Mouse (Mus musculus) midbrain, embryonic 12.5 days (tissue): ENCODE data around the gene Fiz1. TPM values are rescaled to one million over a fixed set of nuclear protein-coding genes. Genes with fewer than 3 reads are reported as not detected.
A peak's percentile ranks its signal among the peaks of the same experiment; 100 is the strongest.

Source experiments
- ATAC-seq: fragments of 200-750 bp; cut with Nextera tagmentation; 2 replicates; pipeline ENCODE4 v1.8.0; 2017; ENCODE audit warnings: low read depth, moderate TSS enrichment, moderate library complexity; ENCODE audit not compliant: low FRiP score
- H3K27ac ChIP-seq: fragments of 300-500 bp; sonication (generic); replicated peaks from 2 replicates; pipeline ENCODE4 v1.5.1; 2016; ENCODE audit warnings: mild to moderate bottlenecking
- H3K27me3 ChIP-seq: fragments of 300-500 bp; sonication (generic); 2 replicates; pipeline ENCODE4 v1.6.1; 2016; ENCODE audit warnings: mild to moderate bottlenecking
- H3K36me3 ChIP-seq: fragments of 300-500 bp; sonication (generic); 2 replicates; pipeline ENCODE4 v1.6.1; 2016
- H3K4me1 ChIP-seq: fragments of 300-500 bp; sonication (generic); 2 replicates; pipeline ENCODE4 v1.6.1; 2016
- H3K4me2 ChIP-seq: fragments of 300-500 bp; sonication (generic); replicated peaks from 2 replicates; pipeline ENCODE4 v1.6.1; 2016; ENCODE audit warnings: mild to moderate bottlenecking, moderate library complexity
- H3K4me3 ChIP-seq: fragments of 300-500 bp; sonication (generic); 2 replicates; pipeline ENCODE4 v1.5.1; 2016; ENCODE audit warnings: mild to moderate bottlenecking
- H3K9ac ChIP-seq: fragments of 300-500 bp; sonication (generic); replicated peaks from 2 replicates; pipeline ENCODE4 v1.6.1; 2016; ENCODE audit warnings: mild to moderate bottlenecking, moderate library complexity
- H3K9me3 ChIP-seq: fragments of 300-500 bp; sonication (generic); 2 replicates; pipeline ENCODE4 v1.6.1; 2016; ENCODE audit warnings: mild to moderate bottlenecking
- WGBS: fragments of 180-500 bp; shearing (Covaris S2); methylation state at CpG from one replicate; pipeline ENCODE4 v1.1.7; 2016; 5-methylcytosine and 5-hydroxymethylcytosine counted together
- polyA plus RNA-seq: library from polyadenylated mRNA; unstranded; fragments of >200 nt; fragmentation: Nextera tagmentation; extraction: Ambion mirVana; gene quantifications from 2 replicates; pipeline ENCODE4 v1.2.1, GENCODE M21; 2016

The Fiz1 gene
- polyA plus RNA-seq, 1 experiment from 2014 or later = 69.0 TPM

GRCm38 (mm10) chr7:4995268-4996002 lies 19.1 kb downstream of the Fiz1 start:
- peaks cover 23% of the 10 kb centered on the region for H3K27me3 ChIP-seq
- peak; percentile 20 for ATAC-seq
- 0 out of 2 replicates have a peak, but pooled peaks cover 3% of the 10 kb centered on the region for H3K9me3 ChIP-seq
- H3K36me3 ChIP-seq = peaks cover 40% of the 10 kb centered on the region
- peak overlapping the region; percentile 93 for H3K9ac ChIP-seq
- peak overlapping the region; percentile 74 for H3K27ac ChIP-seq
- H3K4me3 ChIP-seq = peak overlapping the region; percentile 84
- peaks cover 28% of the 10 kb centered on the region for H3K4me1 ChIP-seq
- 5% methylated on average over 19 of the region's 19 CpGs for WGBS
- H3K4me2 ChIP-seq = peak overlapping the region; percentile 84

DNA sequence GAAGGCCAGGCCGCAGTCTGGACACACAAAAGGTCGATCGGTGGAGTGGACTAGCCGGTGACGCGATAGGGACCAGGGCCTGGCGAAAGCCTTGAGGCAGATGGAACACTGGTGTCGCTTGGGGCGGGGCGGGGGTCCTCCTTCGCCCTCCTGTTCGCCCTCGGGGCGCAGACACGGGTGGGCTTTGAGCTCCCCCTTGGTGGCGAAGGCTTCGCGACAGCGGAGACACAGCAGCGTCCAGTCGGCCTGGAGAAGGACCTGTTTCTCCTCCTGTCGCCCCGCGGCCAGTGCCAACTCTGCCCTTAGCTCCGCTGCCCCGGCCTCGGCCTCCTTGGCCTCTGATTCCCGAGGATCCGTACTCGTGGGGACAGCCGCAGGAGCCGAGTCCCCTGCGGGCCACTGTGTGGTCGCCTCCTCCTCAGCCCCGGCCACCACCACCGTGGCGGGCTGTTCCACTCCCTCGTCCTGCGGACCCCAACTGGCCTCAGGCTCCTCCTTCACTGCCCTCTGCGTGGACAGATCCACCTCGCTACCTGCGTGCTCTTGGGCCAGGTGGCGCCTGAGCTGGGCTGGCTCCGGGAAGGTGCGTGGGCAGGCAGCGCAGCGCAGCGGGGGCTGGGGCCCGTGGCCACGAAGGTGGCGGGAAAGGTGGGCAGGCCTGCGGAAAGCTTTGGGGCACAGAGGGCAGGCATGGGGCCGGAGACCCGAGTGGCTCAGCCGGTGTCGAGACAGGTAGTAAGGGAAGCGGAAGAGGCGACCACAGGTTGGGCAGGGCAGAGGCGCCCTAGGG lies 20.3 kb downstream of the Fiz1 start:
- peaks cover 40% of the 10 kb centered on the region for H3K36me3 ChIP-seq
- H3K4me3 ChIP-seq = peak overlapping the region; percentile 84
- no peak overlapping the region for H3K27ac ChIP-seq
- H3K9me3 ChIP-seq = 0 out of 2 replicates have a peak, but pooled peaks cover 3% of the 10 kb centered on the region
- peaks cover 23% of the 10 kb centered on the region for H3K27me3 ChIP-seq
- peaks cover 28% of the 10 kb centered on the region for H3K4me1 ChIP-seq
- ATAC-seq = no peak
- peak overlapping the region; percentile 93; the same call in 1 of the 2 replicates for H3K9ac ChIP-seq
- H3K4me2 ChIP-seq = peak overlapping the region; percentile 84
- WGBS = 53% methylated on average over 59 of the region's 59 CpGs

DNA sequence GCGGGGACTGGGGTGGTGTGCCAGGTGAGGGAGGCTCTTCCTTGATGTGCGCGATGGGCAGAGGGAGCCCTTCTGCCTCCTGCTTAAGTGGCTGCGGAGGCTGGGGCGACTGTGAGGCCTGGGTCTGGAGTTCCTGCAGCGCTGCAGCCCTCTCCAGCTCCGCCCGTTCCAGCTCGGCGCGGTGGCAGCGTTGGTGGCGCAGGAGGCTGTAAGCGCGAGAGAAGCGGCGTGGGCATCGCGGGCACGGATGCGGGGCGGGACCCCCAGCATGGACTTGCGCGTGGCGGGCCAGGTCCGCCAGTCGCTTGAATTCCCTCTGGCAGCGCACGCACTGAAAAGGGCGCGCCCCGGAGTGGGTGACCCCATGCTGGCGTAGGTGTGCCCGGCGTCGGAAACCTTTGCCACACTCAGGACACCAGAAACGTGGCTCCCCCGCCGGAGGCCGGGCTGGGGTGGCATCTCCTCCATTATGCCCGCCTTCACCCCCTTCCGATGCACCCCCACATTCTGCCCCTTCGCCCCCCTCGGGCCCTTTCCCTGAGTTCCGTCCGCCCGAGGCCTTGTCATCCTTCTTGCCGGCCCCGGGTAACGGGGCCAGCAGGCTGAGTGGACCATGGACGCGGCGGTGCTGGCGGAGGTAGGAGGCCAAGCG lies 21.0 kb downstream of the Fiz1 start:
- Histone ChIP-seq H3K9ac (peak overlapping the region; percentile 93; the same call in 1 of the 2 replicates), H3K27ac (no peak overlapping the region), H3K27me3 (peaks cover 23% of the 10 kb centered on the region), H3K4me1 (peaks cover 28% of the 10 kb centered on the region), H3K9me3 (0 out of 2 replicates have a peak, but pooled peaks cover 3% of the 10 kb centered on the region), H3K4me2 (peak overlapping the region; percentile 84), H3K4me3 (peak overlapping the region; percentile 84), H3K36me3 (peaks cover 40% of the 10 kb centered on the region)
- 34% methylated on average over 55 of the region's 55 CpGs for WGBS
- no peak for ATAC-seq

- H3K36me3 ChIP-seq = peaks cover 27% of the 10 kb centered on the region
- H3K4me2 ChIP-seq = no peak overlapping the region
- no peak overlapping the region for H3K27ac ChIP-seq
- H3K27me3 ChIP-seq = peaks cover 3% of the 10 kb centered on the region; the same call in 1 of the 2 replicates
- no peak; the same call in 1 of the 2 replicates for ATAC-seq
- no peaks in the 10 kb centered on the region for H3K4me1 ChIP-seq
- H3K9ac ChIP-seq = no peak overlapping the region
- no peak overlapping the region for H3K4me3 ChIP-seq
- WGBS = 59% methylated on average over 2 of the region's 2 CpGs
- H3K9me3 ChIP-seq = 0 out of 2 replicates have a peak, but pooled peaks cover 3% of the 10 kb centered on the region
Measured at GRCm38 (mm10) chr7:4988250-4988649, 26.2 kb downstream of the Fiz1 start.

GRCm38 (mm10) chr7:4976832-4977231 lies 37.7 kb downstream of the Fiz1 start:
- Histone ChIP-seq H3K4me3 (no peak overlapping the region), H3K27me3 (no peaks in the 10 kb centered on the region), H3K4me1 (no peaks in the 10 kb centered on the region), H3K27ac (no peak overlapping the region), H3K9ac (no peak overlapping the region), H3K4me2 (no peak overlapping the region), H3K36me3 (no peaks in the 10 kb centered on the region), H3K9me3 (no peaks in the 10 kb centered on the region; the same call in 1 of the 2 replicates)
- no peak for ATAC-seq
- WGBS = 91% methylated on average over 7 of the region's 7 CpGs

- no peak overlapping the region for H3K27ac ChIP-seq
Measured at GRCm38 (mm10) chr7:4975455-4975854, 39.0 kb downstream of the Fiz1 start.

DNA sequence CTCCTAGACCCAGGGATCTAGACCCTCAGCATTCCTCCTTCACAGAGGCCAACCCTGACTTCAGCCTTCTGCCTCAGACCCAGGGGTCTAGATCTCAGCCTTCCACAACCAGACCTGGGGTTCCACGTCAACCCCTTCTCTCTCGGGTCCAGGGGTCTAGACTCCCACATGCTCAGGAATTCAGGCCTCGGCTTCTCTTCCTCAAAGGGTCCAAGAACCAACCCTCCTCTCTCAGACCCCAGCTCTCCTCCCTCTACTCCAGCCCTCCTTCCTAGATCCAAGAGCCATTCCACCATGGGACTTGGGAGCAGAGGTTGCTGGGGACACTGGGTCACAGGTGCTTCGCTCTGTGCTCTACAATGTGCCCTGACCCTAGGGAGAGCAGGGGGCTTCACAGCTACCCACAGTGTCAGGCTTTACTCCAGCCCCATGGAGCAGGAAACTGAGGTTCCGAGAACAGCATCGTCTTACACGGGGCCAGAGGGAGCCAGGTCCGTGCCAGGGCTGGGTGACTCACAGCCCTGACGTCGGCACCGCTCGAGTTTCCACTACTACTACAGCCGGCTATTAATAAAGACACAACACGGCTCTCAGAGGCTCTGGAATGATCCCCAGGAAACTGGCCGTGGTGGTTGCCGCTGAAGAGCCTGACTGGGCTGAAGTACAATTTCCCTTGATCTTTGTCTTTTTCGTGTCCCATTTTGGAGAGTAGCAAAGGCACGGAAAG lies 42.0 kb downstream of the Fiz1 start:
- no peak overlapping the region for H3K4me3 ChIP-seq
- WGBS = 82% methylated on average over 18 of the region's 18 CpGs
- ATAC-seq = no peak

More at GRCm38 (mm10) chr7:4975455-4975854, 39.0 kb downstream of the Fiz1 start:
- H3K27me3 ChIP-seq = no peaks in the 10 kb centered on the region
- no peak overlapping the region for H3K4me2 ChIP-seq
- no peak for ATAC-seq
- H3K4me3 ChIP-seq = no peak overlapping the region
- no peaks in the 10 kb centered on the region for H3K36me3 ChIP-seq
- 0 out of 2 replicates have a peak, but pooled peaks cover 4% of the 10 kb centered on the region for H3K4me1 ChIP-seq
- H3K9ac ChIP-seq = no peak overlapping the region
- H3K9me3 ChIP-seq = no peaks in the 10 kb centered on the region; the same call in 1 of the 2 replicates
- WGBS = 60% methylated on average over 4 of the region's 4 CpGs

DNA sequence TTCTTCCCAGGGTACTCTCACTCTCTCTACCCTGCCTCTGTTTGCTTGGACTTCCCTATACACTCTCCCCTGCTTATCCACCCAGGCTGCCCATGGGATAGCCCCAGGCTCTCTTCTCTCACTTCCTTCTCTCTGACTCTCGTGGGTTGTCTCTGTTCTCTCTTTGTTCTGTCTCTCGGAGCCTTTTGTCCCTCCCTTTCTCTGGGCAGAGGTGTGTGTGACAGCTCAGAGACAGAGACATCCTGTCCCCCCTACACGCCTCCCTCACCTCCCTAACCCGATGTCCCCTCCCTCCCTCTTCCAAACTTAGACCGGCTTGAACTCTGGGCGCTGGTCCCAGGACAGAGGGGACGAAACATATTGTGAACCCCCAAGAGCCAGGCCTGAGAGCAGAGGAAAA lies 42.8 kb downstream of the Fiz1 start:
- no peaks in the 10 kb centered on the region for H3K36me3 ChIP-seq
- H3K9me3 ChIP-seq = no peaks in the 10 kb centered on the region
- no peak overlapping the region for H3K27ac ChIP-seq
- 0 out of 2 replicates have a peak, but pooled peaks cover 3% of the 10 kb centered on the region for H3K27me3 ChIP-seq
- no peak overlapping the region for H3K9ac ChIP-seq
- 28% methylated on average over 7 of the region's 7 CpGs for WGBS
- 0 out of 2 replicates have a peak, but pooled peaks cover 4% of the 10 kb centered on the region for H3K4me1 ChIP-seq
- no peak for ATAC-seq
- H3K4me3 ChIP-seq = no peak overlapping the region
- no peak overlapping the region for H3K4me2 ChIP-seq

More for the DNA sequence above, 42.0 kb downstream of the Fiz1 start:
- H3K4me1 ChIP-seq = 0 out of 2 replicates have a peak, but pooled peaks cover 4% of the 10 kb centered on the region
- H3K4me2 ChIP-seq = no peak overlapping the region
- H3K9ac ChIP-seq = no peak overlapping the region
- no peaks in the 10 kb centered on the region; the same call in 1 of the 2 replicates for H3K9me3 ChIP-seq
- no peaks in the 10 kb centered on the region for H3K36me3 ChIP-seq
- no peak overlapping the region for H3K27ac ChIP-seq
- 0 out of 2 replicates have a peak, but pooled peaks cover 3% of the 10 kb centered on the region for H3K27me3 ChIP-seq

DNA sequence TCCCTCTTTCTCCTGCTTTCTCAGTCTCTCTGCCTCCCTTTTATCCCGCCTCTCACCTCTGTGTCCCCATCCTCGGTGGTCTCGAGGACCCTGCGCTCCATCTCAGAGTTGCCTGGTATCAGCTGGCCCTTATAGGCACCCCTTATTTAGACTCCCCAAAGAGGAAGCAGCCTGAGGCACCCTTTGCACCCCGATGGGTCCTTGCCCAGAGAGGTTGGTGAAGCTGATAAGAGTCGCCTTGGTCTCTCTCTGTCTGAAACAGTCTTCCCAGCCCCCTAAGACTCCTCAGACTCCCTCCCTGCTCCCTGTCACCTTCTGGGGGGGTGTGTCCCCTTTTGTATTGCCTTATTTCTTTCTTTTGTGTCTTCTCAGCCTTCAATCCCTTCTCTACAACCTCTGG lies 43.4 kb downstream of the Fiz1 start, which contains the start of gene Sbk3:
Sbk3 (minus strand) TSS at position 101 of the 400 bp plus-strand sequence.
- ATAC-seq = no peak
- 0 out of 2 replicates have a peak, but pooled peaks cover 4% of the 10 kb centered on the region for H3K4me1 ChIP-seq
- no peak within 1 kb of the TSS for H3K4me2 ChIP-seq
- no peaks in the 10 kb centered on the region for H3K36me3 ChIP-seq
- no peaks in the 10 kb centered on the region for H3K9me3 ChIP-seq
- no peak within 1 kb of the TSS for H3K27ac ChIP-seq
- 44% methylated on average over 6 of the region's 6 CpGs for WGBS
- no peak within 1 kb of the TSS for H3K4me3 ChIP-seq
- H3K9ac ChIP-seq = no peak within 1 kb of the TSS; the same call in 1 of the 2 replicates
- 0 out of 2 replicates have a peak, but pooled peaks cover 3% of the 10 kb centered on the region for H3K27me3 ChIP-seq

- Histone ChIP-seq H3K9me3 (no peaks in the 10 kb centered on the region), H3K27me3 (0 out of 2 replicates have a peak, but pooled peaks cover 3% of the 10 kb centered on the region), H3K27ac (no peak overlapping the region), H3K36me3 (no peaks in the 10 kb centered on the region), H3K4me3 (no peak overlapping the region), H3K4me1 (no peaks in the 10 kb centered on the region), H3K9ac (no peak overlapping the region), H3K4me2 (no peak overlapping the region)
- no peak for ATAC-seq
- 90% methylated on average over 5 of the region's 5 CpGs for WGBS
Measured at GRCm38 (mm10) chr7:4964988-4965387, 49.5 kb downstream of the Fiz1 start.

- WGBS = 5% methylated on average over 10 of the region's 10 CpGs
- H3K36me3 ChIP-seq = no peaks in the 10 kb centered on the region
- 0 out of 2 replicates have a peak, but pooled peaks cover 3% of the 10 kb centered on the region for H3K27me3 ChIP-seq
- H3K9me3 ChIP-seq = no peaks in the 10 kb centered on the region
- no peak within 1 kb of the TSS for H3K27ac ChIP-seq
- peak; percentile 76; the same call in 1 of the 2 replicates for ATAC-seq
- H3K4me3 ChIP-seq = no peak within 1 kb of the TSS
- no peak within 1 kb of the TSS for H3K4me2 ChIP-seq
- no peak within 1 kb of the TSS for H3K9ac ChIP-seq
- H3K4me1 ChIP-seq = no peaks in the 10 kb centered on the region
Measured at GRCm38 (mm10) chr7:4964272-4964671, 50.2 kb downstream of the Fiz1 start, which contains the start of gene Sbk2. TSS of gene Sbk2 (minus strand) at chr7:4964406.
